Mouse (Mus musculus): ENCODE data around the gene Mfsd4b5. TPM values are rescaled to one million over a fixed set of nuclear protein-coding genes. Genes with fewer than 3 reads are reported as not detected.
"Not testable (repeated sequence)": the region's sequence is repeated elsewhere in the genome, so short reads cannot be mapped to it uniquely, and the experiment has no call there.

The Mfsd4b5 gene
- total RNA-seq, 2 experiments from 2014 or later: 0.34 TPM; not detected in 1

GRCm38 (mm10) chr10:39975771-39976170 is 10.7 kb downstream of the Mfsd4b5 start:
- ATAC-seq (replicated peaks; ENCODE audit: low FRiP score, poor library complexity, severe bottlenecking): no peak

DNA sequence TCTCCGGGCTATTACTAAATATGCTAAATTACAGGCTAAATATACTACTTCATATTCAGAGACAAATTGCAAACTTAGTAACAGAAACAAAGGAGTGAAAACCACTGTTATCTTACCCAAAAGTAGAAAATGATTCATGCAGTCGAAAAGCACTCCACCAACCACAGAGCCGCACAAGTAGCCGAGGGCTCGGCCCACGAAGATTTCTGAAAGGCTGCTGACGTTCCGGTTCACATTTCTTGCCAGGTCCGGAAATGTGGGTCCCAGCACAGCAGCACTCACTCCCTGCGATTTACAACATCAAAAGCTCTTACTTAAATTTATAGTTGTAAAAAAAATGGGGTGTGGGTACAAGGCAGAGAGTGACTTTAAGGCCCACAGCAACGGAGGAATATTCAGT is 11.5 kb downstream of the Mfsd4b5 start:
- no peak for ATAC-seq (replicated peaks; ENCODE audit: low FRiP score, poor library complexity, severe bottlenecking)

DNA sequence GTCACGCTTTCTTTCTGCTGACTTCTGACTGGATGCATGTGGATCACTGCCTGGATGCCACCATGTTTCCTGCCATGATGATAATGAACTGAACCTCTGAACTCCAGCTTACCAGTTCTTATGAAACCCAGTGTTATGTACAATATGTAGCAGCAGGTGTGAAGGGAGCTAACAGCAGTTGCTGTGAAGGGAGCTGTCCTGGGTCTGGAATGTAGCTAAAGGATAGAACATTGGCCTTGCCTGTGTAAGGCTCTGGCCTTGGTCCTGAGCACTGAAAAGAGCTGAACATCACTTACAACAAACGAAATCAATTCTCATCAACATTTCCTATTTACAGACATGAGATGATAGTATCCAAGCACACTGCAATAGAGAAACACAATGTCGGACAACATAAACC is 18.9 kb downstream of the Mfsd4b5 start:
- no peak for ATAC-seq (replicated peaks; ENCODE audit: low FRiP score, poor library complexity, severe bottlenecking)

- no peak for ATAC-seq (replicated peaks; ENCODE audit: low FRiP score, poor library complexity, severe bottlenecking)
Measured at GRCm38 (mm10) chr10:39961906-39962305, 24.5 kb downstream of the Mfsd4b5 start.

GRCm38 (mm10) chr10:39960441-39960822 is 26.0 kb downstream of the Mfsd4b5 start:
- no peak for ATAC-seq (replicated peaks; ENCODE audit: low FRiP score, poor library complexity, severe bottlenecking)

GRCm38 (mm10) chr10:39959761-39960440 is 26.5 kb downstream of the Mfsd4b5 start, which contains the start of gene Mfsd4b3:
TSS of gene Mfsd4b3 (minus strand) at chr10:39960153.
- ATAC-seq (replicated peaks; ENCODE audit: low FRiP score, poor library complexity, severe bottlenecking): peak; percentile 89

- no peak for ATAC-seq (replicated peaks; ENCODE audit: low FRiP score, poor library complexity, severe bottlenecking)
Measured at GRCm38 (mm10) chr10:39958266-39958665, 28.2 kb downstream of the Mfsd4b5 start.

DNA sequence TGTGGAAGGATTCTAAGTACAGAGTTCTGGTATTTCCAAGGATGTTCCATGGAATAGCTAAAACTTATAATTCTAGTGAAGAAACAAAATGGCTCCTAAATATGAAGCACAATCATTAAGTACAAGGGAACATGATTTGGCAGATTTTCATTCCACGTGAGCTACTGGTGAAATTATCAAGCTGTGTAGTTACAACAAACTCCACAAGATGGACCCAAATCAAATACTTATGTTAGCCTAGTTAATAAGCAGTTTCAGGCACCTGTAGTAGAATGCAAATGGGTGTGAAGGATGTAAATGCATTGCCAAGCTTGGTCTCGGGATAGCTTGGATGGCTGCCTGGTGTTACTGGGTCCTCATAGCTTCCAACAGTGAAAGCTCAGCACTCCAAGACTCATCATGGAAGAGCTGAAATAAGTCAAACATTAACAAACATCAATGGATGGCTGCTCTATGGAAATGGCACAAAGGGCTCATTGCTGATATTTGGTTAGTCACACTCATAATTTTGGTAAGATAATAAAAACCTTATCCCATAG is 30.0 kb downstream of the Mfsd4b5 start:
- ATAC-seq (replicated peaks; ENCODE audit: low FRiP score, poor library complexity, severe bottlenecking): no peak

DNA sequence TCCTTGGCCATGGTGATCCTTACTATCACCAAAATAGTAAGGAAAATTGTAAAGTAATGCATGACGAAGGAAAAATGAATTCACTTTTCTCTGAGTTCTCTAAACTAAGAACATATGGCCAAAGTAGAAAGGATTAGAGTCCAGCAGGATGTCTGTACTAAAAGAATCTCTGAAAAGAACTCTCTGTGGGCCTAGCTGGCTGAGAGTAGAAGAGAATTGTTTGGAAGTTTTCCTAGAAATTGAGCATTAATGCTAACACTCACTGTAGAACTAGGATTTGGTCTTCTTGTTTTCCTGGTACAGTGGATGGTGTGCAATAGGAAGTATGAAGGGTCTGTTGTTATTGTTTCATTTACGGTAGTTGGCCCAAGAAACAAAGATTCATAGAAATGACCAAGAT is 31.3 kb downstream of the Mfsd4b5 start:
- no peak for ATAC-seq (replicated peaks; ENCODE audit: low FRiP score, poor library complexity, severe bottlenecking)

GRCm38 (mm10) chr10:39949377-39949954 is 37.0 kb downstream of the Mfsd4b5 start:
- no peak for ATAC-seq (replicated peaks; ENCODE audit: low FRiP score, poor library complexity, severe bottlenecking)

GRCm38 (mm10) chr10:39947195-39947594 is 39.3 kb downstream of the Mfsd4b5 start:
- not testable (repeated sequence) for ATAC-seq (replicated peaks; ENCODE audit: low FRiP score, poor library complexity, severe bottlenecking)

DNA sequence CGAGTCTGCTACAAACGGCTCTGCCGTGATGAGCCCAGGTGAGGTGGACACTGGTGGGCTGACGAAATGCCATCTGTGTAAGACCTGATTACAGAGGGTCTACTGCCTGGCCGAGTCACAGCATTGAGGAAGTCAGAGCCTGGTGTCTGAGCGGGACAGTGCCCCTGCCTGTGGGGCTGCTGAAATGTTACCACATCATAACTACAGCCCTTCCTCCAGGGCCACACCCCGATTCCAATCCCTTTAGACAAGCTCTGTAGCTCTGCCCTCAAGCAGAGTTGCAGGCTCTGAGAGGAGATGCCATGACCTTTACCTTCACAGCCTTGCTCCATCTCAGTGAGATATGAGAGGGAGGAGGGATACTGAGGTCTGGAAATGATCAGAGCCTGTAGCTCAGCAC is 49.9 kb downstream of the Mfsd4b5 start:
- no peak for ATAC-seq (replicated peaks; ENCODE audit: low FRiP score, poor library complexity, severe bottlenecking)

DNA sequence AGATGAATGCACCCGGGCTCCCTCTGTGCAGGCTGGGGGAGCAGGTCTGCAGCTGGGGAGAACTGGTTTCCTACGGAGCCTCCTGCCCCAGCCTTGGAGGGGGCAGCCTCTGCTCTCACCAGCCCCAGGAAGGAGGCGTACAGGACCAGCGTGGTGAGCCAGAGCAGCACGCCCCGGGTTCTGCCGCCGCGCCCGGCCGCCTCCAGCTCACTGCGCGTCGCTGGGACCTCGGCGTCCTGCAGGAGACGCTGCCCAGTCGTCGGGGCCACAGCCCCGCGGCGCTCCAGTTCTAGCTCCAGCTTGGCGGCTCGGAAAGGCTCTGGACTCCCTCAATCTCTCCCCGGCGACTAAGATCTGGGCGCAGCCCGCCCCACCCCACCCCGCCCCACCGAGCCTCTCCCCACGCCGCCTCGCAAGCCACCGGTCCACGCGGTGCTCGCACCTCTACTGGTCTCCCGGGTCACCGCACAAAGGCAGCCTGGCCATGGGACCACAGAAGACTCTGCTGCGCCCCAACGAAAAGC is 59.8 kb downstream of the Mfsd4b5 start, which contains the start of gene Mfsd4b2:
Gene Mfsd4b2 (minus strand): TSS at position 308 of the 524 bp plus-strand sequence.
- no peak for ATAC-seq (replicated peaks; ENCODE audit: low FRiP score, poor library complexity, severe bottlenecking)

DNA sequence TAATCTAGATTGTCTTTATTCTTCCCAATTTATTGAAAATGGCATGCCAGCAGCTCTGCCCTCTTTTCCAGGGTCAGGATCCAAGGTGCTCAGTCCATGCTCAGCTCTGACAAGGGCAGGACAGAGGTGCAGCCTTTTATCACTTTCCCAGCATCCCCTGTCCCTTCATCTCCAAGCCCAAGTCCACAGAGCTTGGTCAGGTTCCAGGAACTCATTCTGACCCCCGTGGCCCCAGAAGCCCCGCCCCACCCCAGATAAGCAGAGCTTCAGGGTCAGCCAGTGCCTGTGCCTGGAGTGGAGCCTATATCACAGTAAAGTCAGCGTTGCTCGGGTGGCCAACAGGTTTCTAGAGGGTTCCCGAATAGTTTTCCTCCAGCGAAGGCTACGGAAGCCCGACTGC is 61.9 kb downstream of the Mfsd4b5 start:
- ATAC-seq (replicated peaks; ENCODE audit: low FRiP score, poor library complexity, severe bottlenecking): not testable (repeated sequence)

- ATAC-seq (replicated peaks; ENCODE audit: low FRiP score, poor library complexity, severe bottlenecking): no peak
Measured at GRCm38 (mm10) chr10:39912616-39913015, 73.8 kb downstream of the Mfsd4b5 start.

- ATAC-seq (replicated peaks; ENCODE audit: low FRiP score, poor library complexity, severe bottlenecking): no peak
Measured at GRCm38 (mm10) chr10:39908768-39909441, 77.5 kb downstream of the Mfsd4b5 start.

Other genes with a start within 250 kb of the Mfsd4b5 start
- gene Mfsd4b4, start 87.4 kb downstream of the Mfsd4b5 start, total RNA-seq (2015; ENCODE audit: low replicate concordance): not detected in 2 replicates
- 0.28 and 1.3 TPM in 2 replicates for gene Mfsd4b4, start 87.4 kb downstream of the Mfsd4b5 start, total RNA-seq (2017; ENCODE audit: low replicate concordance)
- not detected in 2 replicates for gene Mfsd4b2, start 59.7 kb downstream of the Mfsd4b5 start, total RNA-seq (2015; ENCODE audit: low replicate concordance)
- not detected in 2 replicates for gene Mfsd4b2, start 59.7 kb downstream of the Mfsd4b5 start, total RNA-seq (2017; ENCODE audit: low replicate concordance)
- gene Mfsd4b3, start 26.5 kb downstream of the Mfsd4b5 start, total RNA-seq (2015; ENCODE audit: low replicate concordance): not detected in 2 replicates
- 0.70 TPM in 1 of 2 replicates, not detected in the other for gene Mfsd4b3, start 26.5 kb downstream of the Mfsd4b5 start, total RNA-seq (2017; ENCODE audit: low replicate concordance)
- gene Mfsd4b1, start 38.6 kb upstream of the Mfsd4b5 start, total RNA-seq (2015; ENCODE audit: low replicate concordance): 1.5 TPM in 1 of 2 replicates, not detected in the other
- not detected in 2 replicates for gene Mfsd4b1, start 38.6 kb upstream of the Mfsd4b5 start, total RNA-seq (2017; ENCODE audit: low replicate concordance)
- 440 and 459 TPM in 2 replicates for gene Slc16a10, start 155.6 kb upstream of the Mfsd4b5 start, total RNA-seq (2015; ENCODE audit: low replicate concordance)
- 461 and 469 TPM in 2 replicates for gene Slc16a10, start 155.6 kb upstream of the Mfsd4b5 start, total RNA-seq (2017; ENCODE audit: low replicate concordance)